Mouse (Mus musculus): ENCODE results near the gene Wipf3. TPM values are rescaled to one million over a fixed set of nuclear protein-coding genes. Genes with fewer than 3 reads are reported as not detected.

Gene Wipf3
- polyA plus RNA-seq, 1 experiment, result 0.37 TPM

GRCm38 (mm10) chr6:54435663-54436062 is 6.3 kb downstream of the Wipf3 start:
- Histone ChIP-seq H3K4me1 (ENCODE audit: control insufficient read depth, insufficient read depth, low read length) (no peaks in the 10 kb centered on the region), H3K4me3 (replicated peaks; ENCODE audit: control insufficient read depth, low read depth, low read length) (no peak overlapping the region), H3K27ac (ENCODE audit: control insufficient read depth, insufficient read depth, low read depth, low read length, poor library complexity) (no peak overlapping the region)
- 56% methylated on average over 7 of the region's 7 CpGs for WGBS
- TF ChIP-seq CTCF (IDR thresholded peaks at IDR 0.05; ENCODE audit: control insufficient read depth, insufficient read depth, low read length), result no peak
- TF ChIP-seq POLR2A (IDR thresholded peaks at IDR 0.05; ENCODE audit: borderline replicate concordance, control insufficient read depth, low read depth, low read length), result no peak

DNA sequence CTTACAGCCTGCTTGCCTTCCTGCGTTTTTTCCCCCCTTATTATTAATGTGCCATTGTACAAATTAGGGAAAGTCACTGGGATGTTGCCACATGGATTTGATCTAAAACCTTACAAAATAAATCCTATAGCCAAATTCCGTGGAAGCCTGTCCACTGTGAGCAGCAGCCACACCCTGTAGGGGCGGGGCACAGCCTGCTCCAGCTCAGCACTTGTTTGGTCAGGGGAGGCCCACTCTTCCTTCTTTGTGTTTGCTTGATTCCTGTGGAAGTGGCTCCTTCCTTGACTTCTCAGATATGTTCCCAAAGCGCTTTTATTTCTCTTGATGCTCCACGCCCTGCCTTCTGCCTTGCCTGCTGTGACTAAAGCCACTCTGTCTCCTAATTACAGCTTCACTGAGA is 6.9 kb downstream of the Wipf3 start:
- 59% methylated on average over 5 of the region's 5 CpGs for WGBS
- H3K4me1 ChIP-seq (ENCODE audit: control insufficient read depth, insufficient read depth, low read length), result no peaks in the 10 kb centered on the region
- H3K4me3 ChIP-seq (replicated peaks; ENCODE audit: control insufficient read depth, low read depth, low read length), result no peak overlapping the region
- H3K27ac ChIP-seq (ENCODE audit: control insufficient read depth, insufficient read depth, low read depth, low read length, poor library complexity), result no peak overlapping the region
- TF ChIP-seq CTCF (IDR thresholded peaks at IDR 0.05; ENCODE audit: control insufficient read depth, insufficient read depth, low read length), result no peak
- TF ChIP-seq POLR2A (IDR thresholded peaks at IDR 0.05; ENCODE audit: borderline replicate concordance, control insufficient read depth, low read depth, low read length), result no peak

- no peak overlapping the region for H3K4me3 ChIP-seq (replicated peaks; ENCODE audit: control insufficient read depth, low read depth, low read length)
- H3K4me1 ChIP-seq (ENCODE audit: control insufficient read depth, insufficient read depth, low read length), result no peaks in the 10 kb centered on the region
- WGBS, result 71% methylated on average over 4 of the region's 4 CpGs
- no peak overlapping the region for H3K27ac ChIP-seq (ENCODE audit: control insufficient read depth, insufficient read depth, low read depth, low read length, poor library complexity)
- TF ChIP-seq POLR2A (IDR thresholded peaks at IDR 0.05; ENCODE audit: borderline replicate concordance, control insufficient read depth, low read depth, low read length) (no peak), CTCF (IDR thresholded peaks at IDR 0.05; ENCODE audit: control insufficient read depth, insufficient read depth, low read length) (no peak)
These were observed 9.1 kb downstream of the Wipf3 start for GRCm38 (mm10) chr6:54438510-54438909.

DNA sequence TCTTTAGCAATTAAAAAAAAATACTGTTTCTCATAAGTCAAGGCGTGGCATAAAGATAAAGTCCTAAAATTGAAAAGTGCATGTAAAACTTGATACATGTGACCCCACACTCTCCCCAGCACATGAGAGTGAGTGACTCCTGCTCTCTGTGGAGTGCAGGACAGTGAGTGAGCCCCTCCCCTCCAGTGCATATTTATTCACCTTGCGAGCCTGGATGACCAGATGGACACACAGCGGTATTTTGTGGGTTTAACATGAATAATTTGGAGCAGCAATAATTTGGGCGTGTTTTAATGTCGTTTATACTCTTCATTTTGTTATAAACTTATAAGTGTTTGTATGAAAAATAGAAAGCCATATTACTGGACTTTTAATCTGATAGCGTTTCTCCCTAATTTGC is 11.3 kb downstream of the Wipf3 start:
- no peaks in the 10 kb centered on the region for H3K4me1 ChIP-seq (ENCODE audit: control insufficient read depth, insufficient read depth, low read length)
- 84% methylated on average over 6 of the region's 6 CpGs for WGBS
- TF ChIP-seq POLR2A (IDR thresholded peaks at IDR 0.05; ENCODE audit: borderline replicate concordance, control insufficient read depth, low read depth, low read length) (no peak), CTCF (IDR thresholded peaks at IDR 0.05; ENCODE audit: control insufficient read depth, insufficient read depth, low read length) (no peak)
- no peak overlapping the region for H3K27ac ChIP-seq (ENCODE audit: control insufficient read depth, insufficient read depth, low read depth, low read length, poor library complexity)
- no peak overlapping the region for H3K4me3 ChIP-seq (replicated peaks; ENCODE audit: control insufficient read depth, low read depth, low read length)

DNA sequence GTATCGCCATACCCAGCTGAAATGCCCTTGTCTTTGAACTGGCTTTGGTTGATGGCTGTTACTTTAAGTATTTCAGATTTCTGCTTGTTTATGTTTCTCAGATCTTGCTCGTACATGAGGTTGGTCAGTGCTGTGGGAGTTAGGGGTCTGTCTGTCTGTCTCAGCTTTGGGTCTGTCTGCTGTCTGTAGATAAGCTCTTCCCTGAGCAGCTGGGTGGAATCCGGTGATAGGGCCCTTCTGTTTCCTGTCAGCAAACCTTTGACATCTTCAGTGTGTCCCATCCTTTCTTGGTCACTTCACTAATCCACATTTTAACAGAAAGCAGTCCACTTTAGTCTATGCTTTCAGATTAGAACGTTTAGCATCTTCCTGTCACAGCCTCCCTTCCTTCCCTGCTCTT is 14.3 kb downstream of the Wipf3 start:
- Histone ChIP-seq H3K27ac (ENCODE audit: control insufficient read depth, insufficient read depth, low read depth, low read length, poor library complexity) (no peak overlapping the region), H3K4me3 (replicated peaks; ENCODE audit: control insufficient read depth, low read depth, low read length) (no peak overlapping the region), H3K4me1 (ENCODE audit: control insufficient read depth, insufficient read depth, low read length) (no peaks in the 10 kb centered on the region)
- WGBS, result 49% methylated on average over 4 of the region's 4 CpGs
- TF ChIP-seq CTCF (IDR thresholded peaks at IDR 0.05; ENCODE audit: control insufficient read depth, insufficient read depth, low read length) (no peak), POLR2A (IDR thresholded peaks at IDR 0.05; ENCODE audit: borderline replicate concordance, control insufficient read depth, low read depth, low read length) (no peak)

DNA sequence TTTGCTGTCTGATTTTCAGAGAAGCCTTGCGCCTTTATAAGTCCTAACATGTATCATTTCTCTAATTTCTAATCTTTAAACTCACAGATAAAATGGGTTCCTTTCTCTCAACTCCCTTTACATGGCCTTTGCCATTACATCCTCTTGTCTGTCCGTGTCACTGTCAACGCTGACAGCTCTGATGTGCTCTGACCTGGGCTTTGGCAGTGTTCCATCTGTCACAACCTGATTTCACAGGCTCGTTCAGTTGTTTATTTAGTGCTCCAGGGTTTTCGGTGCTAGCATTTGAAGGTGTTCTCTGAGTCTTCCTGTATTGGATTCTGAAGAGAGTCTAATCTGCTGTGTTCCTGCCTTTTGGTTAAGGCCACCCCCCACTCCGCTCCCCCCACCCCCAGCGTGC is 14.7 kb downstream of the Wipf3 start:
- WGBS, result 69% methylated on average over 7 of the region's 7 CpGs
- no peak for TF ChIP-seq CTCF (IDR thresholded peaks at IDR 0.05; ENCODE audit: control insufficient read depth, insufficient read depth, low read length)
- no peak for TF ChIP-seq POLR2A (IDR thresholded peaks at IDR 0.05; ENCODE audit: borderline replicate concordance, control insufficient read depth, low read depth, low read length)
- Histone ChIP-seq H3K27ac (ENCODE audit: control insufficient read depth, insufficient read depth, low read depth, low read length, poor library complexity) (no peak overlapping the region), H3K4me3 (replicated peaks; ENCODE audit: control insufficient read depth, low read depth, low read length) (no peak overlapping the region), H3K4me1 (ENCODE audit: control insufficient read depth, insufficient read depth, low read length) (no peaks in the 10 kb centered on the region)

DNA sequence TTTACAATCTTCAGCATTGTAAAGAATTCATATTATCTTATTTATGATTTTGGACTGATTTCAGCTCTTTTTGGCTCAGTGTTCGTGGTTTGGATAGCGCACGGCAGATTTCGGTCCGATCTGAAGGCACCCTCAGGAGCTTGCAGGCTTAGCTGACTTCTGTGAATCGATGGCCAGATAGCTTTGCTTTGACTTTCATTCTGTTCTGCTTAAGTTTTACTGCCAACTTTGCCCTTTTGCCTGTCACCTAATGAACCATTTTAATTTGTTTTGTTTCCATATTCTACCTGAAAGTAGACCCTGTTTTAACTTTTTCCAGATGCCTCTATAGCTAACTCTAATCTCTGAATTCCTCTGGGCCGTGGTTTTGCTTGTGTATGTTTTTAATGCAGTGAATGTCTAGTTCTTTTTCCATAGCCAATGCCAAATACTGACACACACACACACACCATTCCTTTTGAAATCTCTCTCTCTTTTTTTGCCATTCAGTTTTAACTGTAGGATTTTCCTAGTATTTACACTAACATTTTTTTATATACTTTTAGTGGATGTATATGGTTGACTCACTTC is 15.9 kb downstream of the Wipf3 start:
- no peak overlapping the region for H3K4me3 ChIP-seq (replicated peaks; ENCODE audit: control insufficient read depth, low read depth, low read length)
- TF ChIP-seq POLR2A (IDR thresholded peaks at IDR 0.05; ENCODE audit: borderline replicate concordance, control insufficient read depth, low read depth, low read length), result no peak
- TF ChIP-seq CTCF (IDR thresholded peaks at IDR 0.05; ENCODE audit: control insufficient read depth, insufficient read depth, low read length), result no peak
- H3K27ac ChIP-seq (ENCODE audit: control insufficient read depth, insufficient read depth, low read depth, low read length, poor library complexity), result no peak overlapping the region
- WGBS, result 82% methylated on average over 7 of the region's 7 CpGs
- no peaks in the 10 kb centered on the region for H3K4me1 ChIP-seq (ENCODE audit: control insufficient read depth, insufficient read depth, low read length)

GRCm38 (mm10) chr6:54447353-54447752 is 17.9 kb downstream of the Wipf3 start:
- TF ChIP-seq POLR2A (IDR thresholded peaks at IDR 0.05; ENCODE audit: borderline replicate concordance, control insufficient read depth, low read depth, low read length), result no peak
- TF ChIP-seq CTCF (IDR thresholded peaks at IDR 0.05; ENCODE audit: control insufficient read depth, insufficient read depth, low read length), result no peak
- Histone ChIP-seq H3K27ac (ENCODE audit: control insufficient read depth, insufficient read depth, low read depth, low read length, poor library complexity) (no peak overlapping the region), H3K4me1 (ENCODE audit: control insufficient read depth, insufficient read depth, low read length) (no peaks in the 10 kb centered on the region), H3K4me3 (replicated peaks; ENCODE audit: control insufficient read depth, low read depth, low read length) (no peak overlapping the region)
- 78% methylated on average over 4 of the region's 4 CpGs for WGBS

DNA sequence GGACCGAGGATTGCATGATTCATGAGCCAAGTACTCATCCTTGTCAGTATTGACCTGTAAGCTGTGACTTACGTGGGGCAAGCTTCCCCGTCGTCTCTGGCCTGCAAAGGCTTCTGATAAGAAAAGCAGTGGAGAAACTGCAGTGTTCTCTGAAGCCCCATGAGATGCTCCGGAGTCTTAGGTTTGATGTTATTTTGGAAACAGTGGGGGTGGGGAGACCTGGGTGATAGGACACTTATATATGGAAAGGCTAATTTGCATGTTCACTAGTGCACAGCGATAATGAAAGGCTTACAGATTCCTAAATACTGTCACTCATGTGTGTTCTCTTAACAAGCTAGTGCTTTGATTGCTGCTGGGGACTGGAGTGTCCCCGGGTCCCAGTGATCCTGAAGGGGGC is 30.3 kb downstream of the Wipf3 start:
- Histone ChIP-seq H3K4me1 (ENCODE audit: control insufficient read depth, insufficient read depth, low read length) (no peaks in the 10 kb centered on the region), H3K27ac (ENCODE audit: control insufficient read depth, insufficient read depth, low read depth, low read length, poor library complexity) (no peak overlapping the region), H3K4me3 (replicated peaks; ENCODE audit: control insufficient read depth, low read depth, low read length) (no peak overlapping the region)
- TF ChIP-seq CTCF (IDR thresholded peaks at IDR 0.05; ENCODE audit: control insufficient read depth, insufficient read depth, low read length) (no peak), POLR2A (IDR thresholded peaks at IDR 0.05; ENCODE audit: borderline replicate concordance, control insufficient read depth, low read depth, low read length) (no peak)
- 76% methylated on average over 7 of the region's 7 CpGs for WGBS

Measured in bone marrow, adult 2 months (tissue).